9 mouse cellular contexts compared by ENCODE assay signal in the genomic region with DNA sequence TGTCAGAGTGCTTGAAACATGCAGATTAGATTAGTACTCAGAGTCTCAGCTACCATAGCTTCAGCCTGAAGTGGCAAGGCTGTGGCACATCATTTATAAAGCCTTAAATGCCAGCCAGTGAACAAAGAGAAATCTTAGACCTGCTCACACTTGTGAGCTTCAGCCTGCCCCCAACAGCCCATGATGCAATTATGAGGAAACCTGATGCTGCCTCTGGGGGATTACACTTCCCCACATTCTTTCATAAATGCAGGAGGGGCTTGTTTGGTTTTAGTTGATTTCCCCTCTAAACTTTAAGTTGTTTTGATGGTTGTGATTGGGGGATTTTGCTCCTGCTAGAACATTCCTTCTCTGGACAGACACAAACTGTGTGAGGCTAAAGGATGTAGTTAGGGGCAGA. TPM values are rescaled to one million over a fixed set of nuclear protein-coding genes. Genes with fewer than 3 reads are reported as not detected.
DNase-seq lines count a peak whose midpoint lies in the region; ATAC-seq lines count a peak whose summit lies in the region.
"Had no signal": no experiment of that assay in that cellular context is flagged by ENCODE, and none has a peak within 500 bp of the region (broad histone marks: within the 10 kb centered on the region; RNA-seq: fewer than 3 reads in every experiment).

No protein-coding gene starts in this region.

- H3K27ac ChIP-seq in liver, embryonic 13.5 days: 0 out of 2 replicates have a peak overlapping the region, but pooled peaks have one; percentile 8
- no peak overlapping the region for H3K27ac ChIP-seq in liver, embryonic 12.5 days
- H3K27ac ChIP-seq in heart, embryonic 13.5 days (replicated peaks): peak overlapping the region; percentile 98

- H3K9me3 ChIP-seq in liver, embryonic 13.5 days (replicated peaks): no peaks in the 10 kb centered on the region
- H3K9me3 ChIP-seq in liver, embryonic 12.5 days (replicated peaks): no peaks in the 10 kb centered on the region
- no peaks in the 10 kb centered on the region for H3K9me3 ChIP-seq in heart, embryonic 13.5 days

- no peak overlapping the region for H3K4me3 ChIP-seq in liver, embryonic 13.5 days (replicated peaks)
- no peak overlapping the region for H3K4me3 ChIP-seq in liver, embryonic 12.5 days
- H3K4me3 ChIP-seq in heart, embryonic 13.5 days: no peak overlapping the region

- no peaks in the 10 kb centered on the region for H3K36me3 ChIP-seq in liver, embryonic 13.5 days
- no peaks in the 10 kb centered on the region for H3K36me3 ChIP-seq in liver, embryonic 12.5 days
- peaks cover 18% of the 10 kb centered on the region for H3K36me3 ChIP-seq in heart, embryonic 13.5 days

- no peak overlapping the region for H3K4me2 ChIP-seq in liver, embryonic 13.5 days
- no peak overlapping the region for H3K4me2 ChIP-seq in liver, embryonic 12.5 days
- peak overlapping the region; percentile 81 for H3K4me2 ChIP-seq in heart, embryonic 13.5 days

- peaks cover 57% of the 10 kb centered on the region for H3K4me1 ChIP-seq in liver, embryonic 13.5 days (replicated peaks)
- H3K4me1 ChIP-seq in liver, embryonic 12.5 days: peaks cover 56% of the 10 kb centered on the region
- peaks cover 75% of the 10 kb centered on the region for H3K4me1 ChIP-seq in heart, embryonic 13.5 days

- H3K9ac ChIP-seq in liver, embryonic 13.5 days: no peak overlapping the region
- H3K9ac ChIP-seq in liver, embryonic 12.5 days: no peak overlapping the region
- H3K9ac ChIP-seq in heart, embryonic 13.5 days: peak overlapping the region; percentile 93

- DNase-seq in adrenal gland, postnatal 14 days: peak; percentile 40
- DNase-seq in adrenal gland, adult 2 months: no peak
- DNase-seq in liver, embryonic 13.5 days: no peak
- DNase-seq in adrenal gland, postnatal 10 days: no peak
- DNase-seq: midbrain, embryonic 14.5 days had no signal

- H3K27me3 ChIP-seq in liver, embryonic 13.5 days: no peaks in the 10 kb centered on the region
- H3K27me3 ChIP-seq in liver, embryonic 12.5 days (replicated peaks): no peaks in the 10 kb centered on the region
- H3K27me3 ChIP-seq in heart, embryonic 13.5 days (replicated peaks): no peaks in the 10 kb centered on the region

- no peak for ATAC-seq in liver, embryonic 13.5 days (ENCODE audit: low read depth)
- no peak for ATAC-seq in liver, embryonic 12.5 days
- ATAC-seq in heart, embryonic 13.5 days (ENCODE audit: extremely low read depth, insufficient number of reproducible peaks, low FRiP score, low TSS enrichment): no peak
- peak; percentile 11; the same call in 1 of the 2 replicates for ATAC-seq in megakaryocyte progenitor cell, adult 5-6 weeks (replicated peaks; ENCODE audit: poor library complexity)
- ATAC-seq in inflammation-experienced regulatory T-cells, adult 6 months: no peak

RNA-seq across cellular contexts. Expression of a gene that starts 4.7 kb away (rescaled TPM):
- total RNA-seq in adrenal gland, postnatal 14 days (2021): 206 and 223 TPM in 2 replicates
- 100 to 1,000 TPM; 219 to 232 TPM for total RNA-seq in adrenal gland, adult 2 months (2021)
- polyA plus RNA-seq in adrenal gland, adult 2 months (2012; rRNA removed): 68.6 and 109 TPM in 2 replicates
- polyA plus RNA-seq in liver, embryonic 13.5 days (2015; fragmentation: Nextera tagmentation; extraction: Ambion mirVana): 14.6 and 17.8 TPM in 2 replicates
- 19.3 and 20.2 TPM in 2 replicates for polyA plus RNA-seq in liver, embryonic 12.5 days (2016; fragmentation: Nextera tagmentation; extraction: Ambion mirVana)
- polyA plus RNA-seq in heart, embryonic 13.5 days (2015; fragmentation: Nextera tagmentation; extraction: Ambion mirVana): 88.9 and 92.5 TPM in 2 replicates
- 94.4 and 97.8 TPM in 2 replicates for total RNA-seq in megakaryocyte progenitor cell, adult 5-6 weeks (2015)
- total RNA-seq in megakaryocyte progenitor cell, adult 5-6 weeks (2017): 63.2 and 70.4 TPM in 2 replicates
- 10 to 100 TPM; 42.4 to 57.5 (median 51.7) TPM for polyA plus RNA-seq in inflammation-experienced regulatory T-cells, adult 6 months (2017; shearing (Covaris generic))
- total RNA-seq in adrenal gland, postnatal 10 days (2021): 100 to 1,000 TPM; 182 to 201 TPM
